Mouse (Mus musculus): Measurements from ENCODE around the gene Pbrm1.

GRCm38 (mm10) chr14:31110613-31111012 is 91.7 kb downstream of the Pbrm1 start:
- no peak for TF ChIP-seq POLR2A (IDR thresholded peaks at IDR 0.05; ENCODE audit: insufficient read depth, low read depth, low read length)
- TF ChIP-seq EP300 (IDR thresholded peaks at IDR 0.05; ENCODE audit: insufficient read depth, low read depth, low read length), result no peak
- no peak for TF ChIP-seq CTCF (IDR thresholded peaks at IDR 0.05)

Data from heart, adult 2 months (tissue).